Mouse (Mus musculus): Measurements from ENCODE around the gene Adamts17. TPM values are rescaled to one million over a fixed set of nuclear protein-coding genes. Genes with fewer than 3 reads are reported as not detected.

Adamts17 gene
- total RNA-seq, 2 experiments from 2014 or later: 0.67 to 1.2 TPM

Other genes with a start within 250 kb of the Adamts17 start
- gene Asb7, start 150.1 kb upstream of the Adamts17 start, total RNA-seq (2021): 1 to 10 TPM; 6.2 to 7.7 TPM
- gene Lins1, start 149.8 kb upstream of the Adamts17 start, total RNA-seq (2021): 1 to 10 TPM; 2.9 to 3.5 TPM
- not detected for gene Cers3, start 96.2 kb upstream of the Adamts17 start, total RNA-seq (2021)

Data from gastrocnemius, postnatal 25 days (tissue).